Mouse (Mus musculus): ENCODE measurements around the gene Atp2a1. TPM values are rescaled to one million over a fixed set of nuclear protein-coding genes. Genes with fewer than 3 reads are reported as not detected.
"Not testable (repeated sequence)": the region's sequence is repeated elsewhere in the genome, so short reads cannot be mapped to it uniquely, and the experiment has no call there.

Atp2a1 gene
- total RNA-seq, 2 experiments from 2014 or later, result 1.1 to 1.2 TPM

DNA sequence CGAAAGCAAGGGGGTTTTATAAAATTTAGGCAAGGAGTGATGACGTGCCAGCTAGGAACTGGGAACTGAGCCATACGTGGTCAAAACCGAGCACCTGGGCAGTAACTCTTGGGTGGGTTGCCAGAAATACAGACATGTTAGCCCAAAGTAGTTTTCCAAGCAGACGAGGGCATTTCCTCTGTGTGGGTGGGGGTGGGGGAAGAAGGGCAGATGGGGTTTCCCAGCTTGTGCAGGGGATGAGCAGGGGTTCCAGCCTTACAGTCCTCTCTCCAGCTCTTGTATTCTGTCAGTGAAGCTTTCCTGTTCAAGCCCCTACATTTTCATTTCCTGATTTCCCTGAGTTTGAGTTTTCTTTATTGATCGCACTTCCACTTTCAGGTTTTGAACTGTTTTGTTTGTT is 38.7 kb downstream of the Atp2a1 start:
- intact Hi-C loops (cut with DNase I), result no loop called here
- no peak for DNase-seq

DNA sequence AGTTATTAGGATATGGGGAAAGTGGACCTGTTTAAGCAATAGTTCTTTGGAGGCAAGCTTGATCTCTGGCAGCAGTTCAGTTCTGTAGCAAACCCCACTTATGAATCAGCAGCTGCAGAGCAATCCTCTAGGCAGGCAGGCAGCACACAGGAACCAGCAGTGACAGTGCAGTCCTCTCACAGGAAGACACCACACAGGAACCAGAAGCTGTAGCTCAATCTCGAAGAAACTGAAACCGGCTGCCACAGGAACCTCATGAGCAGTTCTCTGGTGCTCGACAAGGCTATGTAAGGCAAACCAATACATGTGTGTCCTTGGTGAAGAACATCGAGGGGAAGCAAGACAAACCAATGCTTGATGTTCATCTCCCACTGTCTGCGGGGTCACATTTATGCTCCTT is 41.2 kb downstream of the Atp2a1 start:
- no peak for DNase-seq
- intact Hi-C loops (cut with DNase I), result no loop called here

DNA sequence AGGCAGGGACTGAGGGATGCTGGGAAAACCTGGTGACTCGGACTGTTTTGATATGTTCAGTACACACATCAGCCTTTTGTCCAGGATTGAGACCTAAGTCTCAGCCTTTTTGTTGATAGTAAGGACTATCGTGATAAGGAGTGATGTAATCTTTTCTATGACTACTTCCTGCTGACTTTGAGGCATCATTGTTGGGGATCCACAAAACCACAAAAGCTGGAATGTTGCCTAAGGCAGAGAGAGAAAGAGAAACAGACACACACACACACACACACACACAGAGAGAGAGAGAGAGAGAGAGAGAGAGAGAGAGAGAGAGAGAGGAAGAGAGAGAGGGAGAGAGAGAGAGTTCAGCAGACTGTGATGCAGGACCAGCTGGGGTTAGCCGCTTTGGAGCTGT is 44.4 kb downstream of the Atp2a1 start:
- no peak for DNase-seq
- intact Hi-C loops (cut with DNase I), result no loop called here

DNA sequence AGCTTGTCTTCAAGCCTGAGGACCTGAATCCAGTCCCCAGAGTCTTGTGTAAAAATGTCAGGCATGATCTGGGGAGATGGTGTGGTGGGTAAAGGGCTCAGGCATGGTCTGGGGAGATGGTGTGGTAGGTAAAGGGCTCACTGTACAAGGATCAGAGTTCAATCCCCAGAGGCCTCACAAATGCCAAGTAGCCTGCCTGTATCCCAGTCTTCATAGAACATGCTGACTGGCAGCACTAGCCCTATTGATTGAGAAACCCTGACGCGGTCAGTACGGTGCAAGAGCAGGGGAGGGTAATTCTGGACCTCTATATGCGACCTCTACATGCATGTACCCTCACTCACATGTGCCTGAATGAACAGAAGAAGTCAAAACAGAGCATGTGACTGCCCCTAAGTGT is 45.3 kb downstream of the Atp2a1 start:
- no peak for DNase-seq
- intact Hi-C loops (cut with DNase I), result no loop called here

DNA sequence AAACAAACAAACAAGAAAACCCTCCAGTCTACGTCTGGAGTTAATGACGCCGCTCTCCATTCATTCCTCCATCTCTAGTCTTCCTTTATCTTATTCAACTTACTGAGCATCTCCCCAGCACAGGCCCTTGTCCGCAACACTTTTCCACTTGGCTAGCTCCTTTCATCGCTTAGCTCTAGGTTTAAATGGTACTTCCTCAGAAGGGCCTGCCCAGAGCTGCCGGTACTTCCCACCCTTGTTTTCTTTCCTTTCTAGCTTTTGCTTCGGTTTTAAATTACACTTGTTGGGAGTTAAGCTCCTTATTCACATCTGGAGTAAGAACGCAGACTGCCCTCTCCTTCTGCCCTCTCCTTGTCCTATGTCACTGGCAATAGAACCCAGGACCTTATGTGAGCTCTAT is 45.9 kb downstream of the Atp2a1 start:
- DNase-seq, result no peak
- intact Hi-C loops (cut with DNase I), result no loop called here

DNA sequence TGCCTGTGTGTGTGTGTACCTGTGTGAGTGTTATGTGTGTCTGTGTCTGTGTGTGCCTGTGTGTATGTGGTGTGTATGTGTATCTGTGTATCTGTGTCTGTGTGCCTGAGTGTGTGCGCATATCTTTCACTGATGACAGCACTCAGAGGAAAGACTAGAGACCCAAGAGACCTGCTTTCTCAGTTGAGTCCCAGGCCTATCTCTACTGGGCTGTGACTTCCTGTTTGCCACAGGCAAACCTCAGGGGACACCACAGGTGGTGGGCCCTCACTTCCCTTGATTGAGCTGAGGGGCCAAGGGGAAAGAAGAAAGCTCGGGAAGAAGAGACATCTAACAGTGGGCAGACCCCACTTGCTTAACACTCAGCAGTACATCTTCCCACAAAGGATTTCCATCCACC is 46.3 kb downstream of the Atp2a1 start:
- no peak for DNase-seq
- intact Hi-C loops (cut with DNase I), result no loop called here

DNA sequence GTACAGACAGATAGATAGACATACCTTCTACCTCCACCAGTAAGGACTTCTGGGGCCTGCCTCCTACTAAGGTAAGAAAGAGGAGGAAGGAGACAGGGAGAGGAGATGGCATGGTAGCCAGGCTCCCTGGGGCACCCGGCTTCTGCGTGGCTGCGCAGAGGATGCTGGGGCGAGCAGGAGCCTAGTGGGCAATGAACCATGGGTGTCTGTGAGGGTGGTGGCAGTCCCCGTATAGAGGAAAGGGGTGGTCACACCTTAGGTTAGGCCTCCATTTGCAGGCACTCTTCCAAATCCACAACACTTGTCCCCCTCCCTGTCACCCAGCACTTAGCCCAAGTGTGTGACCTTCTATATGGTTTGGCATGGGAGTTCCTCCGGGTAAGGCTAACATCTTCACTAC is 48.2 kb downstream of the Atp2a1 start, which contains the start of gene Cd19:
Cd19 (minus strand) TSS at position 165 of the 400 bp plus-strand sequence.
- intact Hi-C loops (cut with DNase I), result no loop called here
- DNase-seq, result no peak

DNA sequence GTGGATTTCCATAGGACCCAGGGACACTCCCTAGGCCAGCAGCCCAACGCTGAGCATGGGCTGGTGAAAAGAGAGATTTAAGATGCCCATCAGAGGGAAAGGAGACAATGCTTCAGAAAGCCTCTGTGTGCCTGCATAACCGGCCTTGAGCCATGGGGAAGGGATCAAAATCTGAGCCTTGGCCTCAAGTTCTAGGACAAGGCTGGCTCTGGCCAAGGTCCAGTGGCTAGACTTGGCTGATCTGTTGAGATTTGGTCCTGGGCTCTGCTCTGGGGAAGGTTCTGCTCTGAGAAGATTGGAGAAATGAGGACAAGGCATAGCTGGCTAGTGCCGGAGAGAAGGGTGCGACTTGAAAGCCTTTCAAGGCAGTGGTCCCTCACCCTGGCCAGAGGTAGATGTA is 51.8 kb downstream of the Atp2a1 start:
- intact Hi-C loops (cut with DNase I), result no loop called here
- DNase-seq, result no peak

DNA sequence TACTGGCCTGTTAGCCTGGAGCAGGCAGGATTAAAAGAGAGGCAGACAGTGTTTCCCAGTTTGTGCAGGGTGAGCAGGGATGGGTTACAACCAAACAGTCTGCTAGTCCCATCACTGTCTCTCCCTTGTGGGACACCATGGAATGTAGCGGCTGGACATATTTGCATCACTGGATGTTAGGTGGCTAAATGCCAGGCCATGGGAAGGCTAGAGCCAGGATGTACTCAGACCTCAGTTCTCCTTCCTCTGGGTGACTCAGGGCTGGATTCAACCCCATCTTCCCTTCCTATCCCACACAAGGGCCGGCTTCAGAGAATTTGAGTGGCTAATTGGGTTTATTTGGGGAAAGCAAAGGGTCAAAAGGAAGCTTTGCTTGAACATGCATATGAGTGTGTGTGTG is 54.2 kb downstream of the Atp2a1 start:
- intact Hi-C loops (cut with DNase I), result no loop called here
- DNase-seq, result no peak

DNA sequence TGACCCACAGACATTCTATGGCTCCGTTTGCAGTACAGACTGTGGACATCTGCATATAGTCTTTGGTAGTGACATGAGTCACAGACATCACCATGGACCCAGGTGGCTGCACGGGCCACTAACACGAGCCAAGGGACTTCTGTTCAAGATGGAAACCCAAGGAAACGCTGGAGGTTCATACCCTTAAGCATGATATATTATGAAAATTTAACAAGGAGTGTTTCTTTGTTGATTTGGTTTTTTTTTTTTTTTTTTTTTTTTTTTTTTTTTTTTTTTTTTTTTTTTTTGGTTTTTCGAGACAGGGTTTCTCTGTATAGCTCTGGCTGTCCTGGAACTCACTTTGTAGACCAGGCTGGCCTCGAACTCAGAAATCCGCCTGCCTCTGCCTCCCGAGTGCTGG is 60.4 kb downstream of the Atp2a1 start:
- intact Hi-C loops (cut with DNase I), result loop anchor here (5.0 kb wide), 1 partner anchor 295 kb away; the partner anchor contains the start of genes Bola2 and Slx1b
- not testable (repeated sequence) for DNase-seq

DNA sequence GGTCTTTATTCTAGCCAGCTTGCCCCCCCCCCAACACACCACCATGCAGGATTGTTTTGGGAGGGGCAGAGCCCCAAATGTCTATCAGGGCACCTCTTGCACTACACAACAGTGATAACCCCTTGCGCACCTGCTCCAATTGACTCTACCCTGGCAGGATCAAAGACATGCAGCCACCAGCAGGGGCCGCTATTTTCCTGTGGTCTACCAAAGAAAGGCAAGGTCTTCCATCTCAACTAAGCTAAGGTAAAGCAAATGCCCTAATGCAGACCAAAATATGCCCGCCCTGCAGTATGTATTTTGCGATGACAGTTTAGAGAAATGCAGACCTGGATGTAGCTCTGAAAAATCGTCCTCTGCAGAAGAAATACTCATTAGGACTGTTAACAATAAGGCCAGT is 63.4 kb downstream of the Atp2a1 start:
- peak; percentile 80 to 87 for DNase-seq
- intact Hi-C loops (cut with DNase I), result loop anchor here (1.0 to 2.0 kb wide), 4 partner anchors 29 to 129 kb away; partner anchors contain the start of genes Rabep2 and Sh2b1

DNA sequence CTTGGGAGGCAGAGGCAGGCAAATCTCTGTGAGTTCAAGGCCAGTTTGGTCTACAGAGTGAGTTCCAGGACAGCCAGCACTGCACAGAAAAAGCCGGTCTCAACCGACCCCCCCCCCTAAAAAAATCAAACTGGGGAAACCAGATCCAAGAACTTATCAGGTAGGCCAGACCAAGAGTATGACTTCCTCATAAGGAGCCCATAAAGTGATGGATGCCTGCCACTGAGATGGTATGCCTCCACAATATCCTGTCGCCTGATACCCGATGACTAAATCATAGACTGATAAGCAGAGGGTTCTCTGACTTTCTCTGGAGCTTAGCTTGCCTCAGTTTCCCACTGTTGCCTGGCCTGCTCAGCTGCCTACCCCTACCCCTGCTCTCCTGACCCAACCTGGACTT is 65.1 kb downstream of the Atp2a1 start:
- intact Hi-C loops (cut with DNase I), result loop anchor here (2.0 kb wide), 3 partner anchors 31 to 77 kb away; partner anchors contain the start of genes Rabep2 and Sh2b1
- DNase-seq, result no peak

DNA sequence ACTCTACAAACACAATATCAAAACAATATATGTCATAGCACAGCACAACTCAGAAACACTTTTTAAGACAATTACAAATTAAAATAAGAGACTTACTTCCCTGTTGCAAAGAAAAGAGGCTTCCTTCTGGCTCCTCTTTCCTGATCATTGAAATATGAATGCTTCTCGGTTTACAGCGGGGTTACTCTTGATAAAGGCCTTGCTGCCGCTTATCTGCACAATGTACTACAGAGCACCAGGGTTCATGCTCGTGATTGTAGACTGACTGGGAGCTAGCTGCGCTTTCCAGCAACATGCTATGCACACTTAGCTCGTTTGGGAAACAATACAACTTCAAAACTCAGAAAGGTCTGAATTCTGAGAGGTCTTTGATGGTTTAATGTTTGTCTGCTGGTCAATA is 65.7 kb downstream of the Atp2a1 start:
- intact Hi-C loops (cut with DNase I), result no loop called here
- no peak for DNase-seq

DNA sequence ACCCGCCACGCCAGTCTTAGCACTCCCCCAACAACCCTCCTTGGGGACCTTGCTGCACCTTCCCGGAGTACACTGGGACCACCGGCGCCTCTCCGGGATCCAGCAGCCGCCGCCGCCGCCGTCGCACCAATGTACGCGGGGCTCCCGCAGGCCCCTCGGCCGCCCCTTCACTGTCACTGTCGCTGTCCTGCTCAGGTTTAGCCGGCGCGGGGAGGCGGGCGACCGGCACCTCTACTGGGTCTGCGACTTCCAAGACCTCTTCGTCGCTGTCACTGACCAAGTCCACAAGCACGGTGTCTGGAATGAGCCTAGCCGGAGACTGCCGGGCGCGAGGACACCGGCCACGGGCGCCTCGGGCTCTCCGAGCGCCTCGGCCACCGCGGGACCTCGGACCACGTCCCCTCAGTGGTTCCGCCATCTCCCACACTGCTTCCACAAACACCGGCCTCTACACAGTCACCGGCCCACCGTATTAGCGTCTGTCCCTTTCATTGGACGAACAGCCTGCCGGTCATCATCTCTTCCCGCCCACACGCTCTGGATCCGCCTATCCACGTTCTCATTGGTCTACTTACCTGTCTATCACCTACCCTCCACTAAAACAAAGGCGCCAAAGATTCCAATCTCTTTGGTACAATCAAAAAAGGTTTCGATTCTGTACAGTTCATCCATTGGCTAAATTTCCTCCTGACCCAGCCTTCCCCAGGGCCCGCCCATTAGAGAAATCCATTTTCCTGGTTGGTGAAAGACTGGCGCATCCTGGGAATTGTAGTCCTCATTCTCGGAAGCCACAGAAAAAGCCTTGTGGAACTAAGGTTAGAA is 66.4 kb downstream of the Atp2a1 start, which contains the start of gene Nfatc2ip:
Nfatc2ip (minus strand) TSS at position 440 of the 822 bp plus-strand sequence.
- intact Hi-C loops (cut with DNase I), result no loop called here
- peak; percentile 96 to 97 for DNase-seq

Other genes with a start within 250 kb of the Atp2a1 start
- 10 to 100 TPM; 76.8 to 94.9 TPM for gene Sbk1, start 190.5 kb downstream of the Atp2a1 start, total RNA-seq (2021)
- under 1 TPM in 1 of 2 experiments, not detected in 1; 0.33 TPM for gene Lat, start 93.5 kb downstream of the Atp2a1 start, total RNA-seq (2021)
- 10 to 100 TPM; 31.5 to 33.1 TPM for gene Spns1, start 85.7 kb downstream of the Atp2a1 start, total RNA-seq (2021)
- 1 to 10 TPM; 3.9 to 4.6 TPM for gene Nfatc2ip, start 66.4 kb downstream of the Atp2a1 start, total RNA-seq (2021)
- gene Cd19, start 48.2 kb downstream of the Atp2a1 start, total RNA-seq (2021), result 1 to 10 TPM in 1 of 2 experiments, under 1 TPM in 1; 0.44 to 1.5 TPM
- 1 to 10 TPM; 7.5 to 9.0 TPM for gene Rabep2, start 34.3 kb downstream of the Atp2a1 start, total RNA-seq (2021)
- gene Sh2b1, start 12.3 kb upstream of the Atp2a1 start, total RNA-seq (2021), result 10 to 100 TPM; 40.0 to 42.2 TPM
- 100 to 1,000 TPM; 287 to 327 TPM for gene Tufm, start 24.3 kb upstream of the Atp2a1 start, total RNA-seq (2021)
- gene Atxn2l, start 40.3 kb upstream of the Atp2a1 start, total RNA-seq (2021), result 10 to 100 TPM; 37.1 to 37.9 TPM
- gene Eif3c, start 103.3 kb upstream of the Atp2a1 start, total RNA-seq (2021), result 100 to 1,000 TPM; 156 to 157 TPM
- gene Apobr, start 121.8 kb upstream of the Atp2a1 start, total RNA-seq (2021), result under 1 TPM; 0.41 to 0.53 TPM
- 10 to 100 TPM; 14.8 to 16.3 TPM for gene Cln3, start 122.7 kb upstream of the Atp2a1 start, total RNA-seq (2021)
- not detected for gene Il27, start 131.8 kb upstream of the Atp2a1 start, total RNA-seq (2021)
- gene Nupr1, start 167.8 kb upstream of the Atp2a1 start, total RNA-seq (2021), result 1 to 10 TPM; 7.2 to 9.9 TPM
- 10 to 100 TPM; 21.8 to 25.2 TPM for gene Sgf29, start 186.2 kb upstream of the Atp2a1 start, total RNA-seq (2021)
- gene Sult1a1, start 213.3 kb upstream of the Atp2a1 start, total RNA-seq (2021), result 10 to 100 TPM; 30.3 to 43.0 TPM
- gene Bola2, start 232.3 kb upstream of the Atp2a1 start, total RNA-seq (2021), result 10 to 100 TPM; 47.0 to 60.8 TPM
- gene Slx1b, start 232.7 kb upstream of the Atp2a1 start, total RNA-seq (2021), result 1 to 10 TPM; 4.4 to 5.9 TPM
- gene Coro1a, start 244.7 kb upstream of the Atp2a1 start, total RNA-seq (2021), result 1 to 10 TPM; 7.8 to 9.9 TPM

All from heart, postnatal 36 days (tissue).